Mouse (Mus musculus): ENCODE results near the gene 2610028H24Rik. TPM values are rescaled to one million over a fixed set of nuclear protein-coding genes. Genes with fewer than 3 reads are reported as not detected.

Gene 2610028H24Rik
- polyA plus RNA-seq, 1 experiment from 2014 or later = not detected

DNA sequence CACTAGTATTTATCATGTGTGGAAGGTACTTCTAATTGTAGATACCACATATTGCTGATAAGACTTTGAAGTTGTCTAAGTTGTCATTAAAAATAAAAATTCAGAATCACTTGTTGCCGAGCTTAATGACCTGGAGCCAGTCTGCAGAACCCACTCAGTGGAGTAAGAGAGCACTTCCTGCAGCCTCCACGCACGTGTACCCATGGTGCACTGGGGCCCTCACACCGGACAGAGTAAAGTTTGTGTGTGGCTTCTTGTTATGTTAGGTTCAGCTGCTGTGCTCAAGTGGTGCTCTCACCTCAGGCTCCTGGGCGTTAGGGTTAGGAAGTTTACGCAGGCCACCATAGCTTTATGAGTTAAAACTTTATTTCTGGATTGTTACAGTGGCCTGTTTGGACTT is 46.6 kb downstream of the 2610028H24Rik start:
- no peaks in the 10 kb centered on the region for H3K4me1 ChIP-seq
- 91% methylated on average over 6 of the region's 6 CpGs for WGBS
- H3K27ac ChIP-seq = no peak overlapping the region
- H3K9me3 ChIP-seq = no peaks in the 10 kb centered on the region
- H3K9ac ChIP-seq = no peak overlapping the region
- H3K36me3 ChIP-seq = peaks cover 87% of the 10 kb centered on the region
- no peaks in the 10 kb centered on the region for H3K27me3 ChIP-seq
- ATAC-seq (ENCODE audit: insufficient number of reproducible peaks, insufficient read depth, low FRiP score, low TSS enrichment, low read depth) = no peak
- H3K4me3 ChIP-seq = no peak overlapping the region
- H3K4me2 ChIP-seq = no peak overlapping the region

- no peaks in the 10 kb centered on the region for H3K4me1 ChIP-seq
- H3K27me3 ChIP-seq = no peaks in the 10 kb centered on the region
- H3K4me3 ChIP-seq = no peak overlapping the region
- H3K36me3 ChIP-seq = peaks cover 86% of the 10 kb centered on the region
- H3K9ac ChIP-seq = no peak overlapping the region
- H3K27ac ChIP-seq = no peak overlapping the region
- no peak overlapping the region for H3K4me2 ChIP-seq
- no peak for ATAC-seq (ENCODE audit: insufficient number of reproducible peaks, insufficient read depth, low FRiP score, low TSS enrichment, low read depth)
- H3K9me3 ChIP-seq = no peaks in the 10 kb centered on the region
- 93% methylated on average over 7 of the region's 7 CpGs for WGBS
Measured at GRCm38 (mm10) chr10:76496366-76496765, 47.5 kb downstream of the 2610028H24Rik start.

- Histone ChIP-seq H3K27ac (no peak overlapping the region), H3K4me2 (no peak overlapping the region), H3K4me1 (no peaks in the 10 kb centered on the region), H3K9me3 (no peaks in the 10 kb centered on the region), H3K9ac (no peak overlapping the region), H3K27me3 (no peaks in the 10 kb centered on the region), H3K36me3 (peaks cover 90% of the 10 kb centered on the region), H3K4me3 (no peak overlapping the region)
- no peak for ATAC-seq (ENCODE audit: insufficient number of reproducible peaks, insufficient read depth, low FRiP score, low TSS enrichment, low read depth)
- WGBS = 95% methylated on average over 4 of the region's 4 CpGs
Measured at GRCm38 (mm10) chr10:76497522-76497921, 48.6 kb downstream of the 2610028H24Rik start.

DNA sequence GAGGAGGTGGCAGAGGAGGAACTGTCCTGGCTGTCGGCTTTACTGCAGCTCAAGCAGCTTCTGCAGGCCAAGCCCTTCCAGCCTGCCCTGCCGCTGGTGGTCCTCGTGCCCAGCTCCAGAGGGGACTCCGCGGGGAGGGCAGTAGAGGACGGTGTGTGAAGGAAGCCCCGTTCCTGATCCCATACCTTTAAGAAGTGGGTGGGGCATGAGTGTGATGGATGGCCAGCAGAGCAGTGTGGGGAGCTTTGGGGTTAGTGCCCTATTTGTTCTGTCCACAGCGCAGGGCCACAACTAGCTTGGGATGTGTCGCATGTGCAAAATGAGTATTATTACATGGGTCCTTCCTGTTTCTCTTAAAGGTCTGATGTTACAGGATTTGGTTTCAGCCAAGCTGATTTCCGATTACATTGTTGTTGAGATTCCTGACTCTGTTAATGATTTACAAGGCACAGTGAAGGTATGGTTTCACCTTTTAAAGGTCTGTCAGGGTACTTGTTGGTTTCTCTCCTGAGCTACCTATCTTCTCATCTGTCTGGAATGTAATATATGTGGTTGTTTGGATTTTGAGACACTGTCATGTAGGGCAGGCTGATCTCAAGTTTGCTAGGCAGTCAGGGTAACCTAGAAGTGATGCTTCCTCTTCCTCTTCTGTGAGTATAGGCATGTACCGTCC is 55.5 kb downstream of the 2610028H24Rik start:
- H3K9me3 ChIP-seq = no peaks in the 10 kb centered on the region
- H3K4me2 ChIP-seq = no peak overlapping the region
- 91% methylated on average over 11 of the region's 11 CpGs for WGBS
- H3K9ac ChIP-seq = no peak overlapping the region
- H3K4me1 ChIP-seq = no peaks in the 10 kb centered on the region
- no peaks in the 10 kb centered on the region for H3K27me3 ChIP-seq
- no peak overlapping the region for H3K27ac ChIP-seq
- no peak overlapping the region for H3K4me3 ChIP-seq
- peaks cover 86% of the 10 kb centered on the region for H3K36me3 ChIP-seq
- ATAC-seq (ENCODE audit: insufficient number of reproducible peaks, insufficient read depth, low FRiP score, low TSS enrichment, low read depth) = no peak

- 91% methylated on average over 7 of the region's 7 CpGs for WGBS
- Histone ChIP-seq H3K36me3 (peaks cover 86% of the 10 kb centered on the region), H3K9ac (no peak overlapping the region), H3K4me3 (no peak overlapping the region), H3K27me3 (no peaks in the 10 kb centered on the region), H3K27ac (no peak overlapping the region), H3K9me3 (no peaks in the 10 kb centered on the region), H3K4me2 (no peak overlapping the region), H3K4me1 (no peaks in the 10 kb centered on the region)
- no peak for ATAC-seq (ENCODE audit: insufficient number of reproducible peaks, insufficient read depth, low FRiP score, low TSS enrichment, low read depth)
Measured at GRCm38 (mm10) chr10:76505865-76506264, 57.0 kb downstream of the 2610028H24Rik start.

Other genes starting within 250 kb of the 2610028H24Rik start
- 62.5 and 67.7 TPM in 2 replicates for gene Prmt2, start 211.2 kb upstream of the 2610028H24Rik start, polyA plus RNA-seq (2015; fragmentation: Nextera tagmentation; extraction: Ambion mirVana)
- gene S100b, start 195.2 kb upstream of the 2610028H24Rik start, polyA plus RNA-seq (2015; fragmentation: Nextera tagmentation; extraction: Ambion mirVana) = 5.7 and 8.1 TPM in 2 replicates
- 12.5 TPM in 2 replicates for gene Dip2a, start 103.8 kb upstream of the 2610028H24Rik start, polyA plus RNA-seq (2015; fragmentation: Nextera tagmentation; extraction: Ambion mirVana)
- gene AC141477.1, start 8.6 kb upstream of the 2610028H24Rik start, polyA plus RNA-seq (2015; fragmentation: Nextera tagmentation; extraction: Ambion mirVana) = 2.1 TPM in 1 of 2 replicates, not detected in the other
- 13.9 and 16.4 TPM in 2 replicates for gene Pcnt, start 6.3 kb upstream of the 2610028H24Rik start, polyA plus RNA-seq (2015; fragmentation: Nextera tagmentation; extraction: Ambion mirVana)
- gene Mcm3ap, start 19.8 kb downstream of the 2610028H24Rik start, polyA plus RNA-seq (2015; fragmentation: Nextera tagmentation; extraction: Ambion mirVana) = 67.9 and 79.8 TPM in 2 replicates
- gene Ybey, start 20.0 kb downstream of the 2610028H24Rik start, polyA plus RNA-seq (2015; fragmentation: Nextera tagmentation; extraction: Ambion mirVana) = 6.0 and 7.4 TPM in 2 replicates
- 37.3 and 39.0 TPM in 2 replicates for gene Lss, start 82.5 kb downstream of the 2610028H24Rik start, polyA plus RNA-seq (2015; fragmentation: Nextera tagmentation; extraction: Ambion mirVana)
- not detected in 2 replicates for gene Spatc1l, start 113.2 kb downstream of the 2610028H24Rik start, polyA plus RNA-seq (2015; fragmentation: Nextera tagmentation; extraction: Ambion mirVana)
- gene Ftcd, start 126.6 kb downstream of the 2610028H24Rik start, polyA plus RNA-seq (2015; fragmentation: Nextera tagmentation; extraction: Ambion mirVana) = 0.73 TPM in 1 of 2 replicates, not detected in the other
- 173 and 181 TPM in 2 replicates for gene Col6a2, start 174.5 kb downstream of the 2610028H24Rik start, polyA plus RNA-seq (2015; fragmentation: Nextera tagmentation; extraction: Ambion mirVana)